Mouse (Mus musculus): ENCODE measurements around the gene Mgll. TPM values are rescaled to one million over a fixed set of nuclear protein-coding genes. Genes with fewer than 3 reads are reported as not detected.

Mgll gene
- polyA plus RNA-seq, 1 experiment from 2014 or later, result 55.0 TPM

GRCm38 (mm10) chr6:88809091-88810037 is 85.2 kb downstream of the Mgll start:
- WGBS, result 74% methylated on average over 23 of the region's 23 CpGs
- H3K27me3 ChIP-seq (ENCODE audit: control insufficient read depth, insufficient read depth, low read depth, low read length), result no peaks in the 10 kb centered on the region
- H3K9me3 ChIP-seq (replicated peaks; ENCODE audit: control insufficient read depth, low read length, poor library complexity, severe bottlenecking), result no peaks in the 10 kb centered on the region
- H3K4me1 ChIP-seq (ENCODE audit: control insufficient read depth, insufficient read depth, low read length), result no peaks in the 10 kb centered on the region
- no peak overlapping the region for H3K9ac ChIP-seq (ENCODE audit: low read depth, low read length)
- H3K27ac ChIP-seq (ENCODE audit: low read length), result no peak overlapping the region
- H3K36me3 ChIP-seq (ENCODE audit: control insufficient read depth, insufficient read depth, low read length), result no peaks in the 10 kb centered on the region
- H3K4me3 ChIP-seq (ENCODE audit: low read depth, low read length), result no peak overlapping the region
- no peak for ATAC-seq
- H3K4me2 ChIP-seq (ENCODE audit: low read length), result no peak overlapping the region

GRCm38 (mm10) chr6:88810291-88810690 is 86.1 kb downstream of the Mgll start:
- Histone ChIP-seq H3K27ac (ENCODE audit: low read length) (no peak overlapping the region), H3K4me2 (ENCODE audit: low read length) (no peak overlapping the region), H3K4me1 (ENCODE audit: control insufficient read depth, insufficient read depth, low read length) (no peaks in the 10 kb centered on the region), H3K27me3 (ENCODE audit: control insufficient read depth, insufficient read depth, low read depth, low read length) (no peaks in the 10 kb centered on the region), H3K36me3 (ENCODE audit: control insufficient read depth, insufficient read depth, low read length) (no peaks in the 10 kb centered on the region), H3K9ac (ENCODE audit: low read depth, low read length) (no peak overlapping the region), H3K4me3 (ENCODE audit: low read depth, low read length) (no peak overlapping the region), H3K9me3 (replicated peaks; ENCODE audit: control insufficient read depth, low read length, poor library complexity, severe bottlenecking) (no peaks in the 10 kb centered on the region)
- no peak for ATAC-seq
- WGBS, result 68% methylated on average over 3 of the region's 3 CpGs

- H3K4me1 ChIP-seq (ENCODE audit: control insufficient read depth, insufficient read depth, low read length), result no peaks in the 10 kb centered on the region
- 66% methylated on average over 7 of the region's 7 CpGs for WGBS
- H3K9ac ChIP-seq (ENCODE audit: low read depth, low read length), result no peak overlapping the region
- H3K4me2 ChIP-seq (ENCODE audit: low read length), result no peak overlapping the region
- no peaks in the 10 kb centered on the region for H3K36me3 ChIP-seq (ENCODE audit: control insufficient read depth, insufficient read depth, low read length)
- no peaks in the 10 kb centered on the region for H3K9me3 ChIP-seq (replicated peaks; ENCODE audit: control insufficient read depth, low read length, poor library complexity, severe bottlenecking)
- no peak overlapping the region for H3K27ac ChIP-seq (ENCODE audit: low read length)
- no peak for ATAC-seq
- no peak overlapping the region for H3K4me3 ChIP-seq (ENCODE audit: low read depth, low read length)
- no peaks in the 10 kb centered on the region for H3K27me3 ChIP-seq (ENCODE audit: control insufficient read depth, insufficient read depth, low read depth, low read length)
Measured at GRCm38 (mm10) chr6:88811396-88811795, 87.2 kb downstream of the Mgll start.

GRCm38 (mm10) chr6:88811880-88812400 is 87.7 kb downstream of the Mgll start:
- H3K4me2 ChIP-seq (ENCODE audit: low read length), result no peak overlapping the region
- no peaks in the 10 kb centered on the region for H3K27me3 ChIP-seq (ENCODE audit: control insufficient read depth, insufficient read depth, low read depth, low read length)
- no peak overlapping the region for H3K9ac ChIP-seq (ENCODE audit: low read depth, low read length)
- no peak overlapping the region for H3K27ac ChIP-seq (ENCODE audit: low read length)
- ATAC-seq, result no peak
- no peaks in the 10 kb centered on the region for H3K9me3 ChIP-seq (replicated peaks; ENCODE audit: control insufficient read depth, low read length, poor library complexity, severe bottlenecking)
- 73% methylated on average over 7 of the region's 7 CpGs for WGBS
- no peak overlapping the region for H3K4me3 ChIP-seq (ENCODE audit: low read depth, low read length)
- no peaks in the 10 kb centered on the region for H3K36me3 ChIP-seq (ENCODE audit: control insufficient read depth, insufficient read depth, low read length)
- no peaks in the 10 kb centered on the region for H3K4me1 ChIP-seq (ENCODE audit: control insufficient read depth, insufficient read depth, low read length)

GRCm38 (mm10) chr6:88812886-88813285 is 88.7 kb downstream of the Mgll start:
- Histone ChIP-seq H3K4me3 (ENCODE audit: low read depth, low read length) (no peak overlapping the region), H3K27me3 (ENCODE audit: control insufficient read depth, insufficient read depth, low read depth, low read length) (no peaks in the 10 kb centered on the region), H3K36me3 (ENCODE audit: control insufficient read depth, insufficient read depth, low read length) (no peaks in the 10 kb centered on the region), H3K9me3 (replicated peaks; ENCODE audit: control insufficient read depth, low read length, poor library complexity, severe bottlenecking) (no peaks in the 10 kb centered on the region), H3K27ac (ENCODE audit: low read length) (no peak overlapping the region), H3K4me1 (ENCODE audit: control insufficient read depth, insufficient read depth, low read length) (no peaks in the 10 kb centered on the region), H3K9ac (ENCODE audit: low read depth, low read length) (no peak overlapping the region), H3K4me2 (ENCODE audit: low read length) (no peak overlapping the region)
- 61% methylated on average over 3 of the region's 3 CpGs for whole genome bisulfite sequencing
- ATAC-seq, result no peak

GRCm38 (mm10) chr6:88813832-88814231 is 89.6 kb downstream of the Mgll start:
- no peak for ATAC-seq
- H3K4me2 ChIP-seq (ENCODE audit: low read length), result no peak overlapping the region
- no peaks in the 10 kb centered on the region for H3K9me3 ChIP-seq (replicated peaks; ENCODE audit: control insufficient read depth, low read length, poor library complexity, severe bottlenecking)
- no peaks in the 10 kb centered on the region for H3K36me3 ChIP-seq (ENCODE audit: control insufficient read depth, insufficient read depth, low read length)
- H3K4me3 ChIP-seq (ENCODE audit: low read depth, low read length), result no peak overlapping the region
- H3K4me1 ChIP-seq (ENCODE audit: control insufficient read depth, insufficient read depth, low read length), result no peaks in the 10 kb centered on the region
- WGBS, result 81% methylated on average over 10 of the region's 10 CpGs
- H3K27me3 ChIP-seq (ENCODE audit: control insufficient read depth, insufficient read depth, low read depth, low read length), result no peaks in the 10 kb centered on the region
- H3K27ac ChIP-seq (ENCODE audit: low read length), result no peak overlapping the region
- H3K9ac ChIP-seq (ENCODE audit: low read depth, low read length), result no peak overlapping the region

GRCm38 (mm10) chr6:88815036-88815435 is 90.8 kb downstream of the Mgll start:
- Histone ChIP-seq H3K9me3 (replicated peaks; ENCODE audit: control insufficient read depth, low read length, poor library complexity, severe bottlenecking) (no peaks in the 10 kb centered on the region), H3K36me3 (ENCODE audit: control insufficient read depth, insufficient read depth, low read length) (no peaks in the 10 kb centered on the region), H3K4me2 (ENCODE audit: low read length) (no peak overlapping the region), H3K4me3 (ENCODE audit: low read depth, low read length) (no peak overlapping the region), H3K4me1 (ENCODE audit: control insufficient read depth, insufficient read depth, low read length) (no peaks in the 10 kb centered on the region), H3K27me3 (ENCODE audit: control insufficient read depth, insufficient read depth, low read depth, low read length) (no peaks in the 10 kb centered on the region), H3K27ac (ENCODE audit: low read length) (no peak overlapping the region), H3K9ac (ENCODE audit: low read depth, low read length) (no peak overlapping the region)
- peak; percentile 59; the same call in 1 of the 2 replicates for ATAC-seq
- 38% methylated on average over 3 of the region's 3 CpGs for WGBS

- H3K9me3 ChIP-seq (replicated peaks; ENCODE audit: control insufficient read depth, low read length, poor library complexity, severe bottlenecking), result no peaks in the 10 kb centered on the region
- no peak overlapping the region for H3K9ac ChIP-seq (ENCODE audit: low read depth, low read length)
- ATAC-seq, result 0 out of 2 replicates have a peak, but pooled peaks have one; percentile 25
- no peak overlapping the region for H3K4me3 ChIP-seq (ENCODE audit: low read depth, low read length)
- H3K36me3 ChIP-seq (ENCODE audit: control insufficient read depth, insufficient read depth, low read length), result no peaks in the 10 kb centered on the region
- WGBS, result 79% methylated on average over 3 of the region's 3 CpGs
- no peaks in the 10 kb centered on the region for H3K4me1 ChIP-seq (ENCODE audit: control insufficient read depth, insufficient read depth, low read length)
- H3K27ac ChIP-seq (ENCODE audit: low read length), result no peak overlapping the region
- no peak overlapping the region for H3K4me2 ChIP-seq (ENCODE audit: low read length)
- no peaks in the 10 kb centered on the region for H3K27me3 ChIP-seq (ENCODE audit: control insufficient read depth, insufficient read depth, low read depth, low read length)
Measured at GRCm38 (mm10) chr6:88815489-88815888, 91.3 kb downstream of the Mgll start.

GRCm38 (mm10) chr6:88816913-88817312 is 92.7 kb downstream of the Mgll start:
- Histone ChIP-seq H3K4me3 (ENCODE audit: low read depth, low read length) (no peak overlapping the region), H3K27me3 (ENCODE audit: control insufficient read depth, insufficient read depth, low read depth, low read length) (no peaks in the 10 kb centered on the region), H3K9me3 (replicated peaks; ENCODE audit: control insufficient read depth, low read length, poor library complexity, severe bottlenecking) (no peaks in the 10 kb centered on the region), H3K4me1 (ENCODE audit: control insufficient read depth, insufficient read depth, low read length) (no peaks in the 10 kb centered on the region), H3K4me2 (ENCODE audit: low read length) (no peak overlapping the region), H3K36me3 (ENCODE audit: control insufficient read depth, insufficient read depth, low read length) (no peaks in the 10 kb centered on the region), H3K9ac (ENCODE audit: low read depth, low read length) (no peak overlapping the region), H3K27ac (ENCODE audit: low read length) (no peak overlapping the region)
- 89% methylated on average over 3 of the region's 3 CpGs for WGBS
- no peak for ATAC-seq

Measured in midbrain, embryonic 16.5 days (tissue).